Mouse (Mus musculus): ENCODE data around the gene Iqsec1. TPM values are rescaled to one million over a fixed set of nuclear protein-coding genes. Genes with fewer than 3 reads are reported as not detected.

Iqsec1 gene
- total and polyA plus RNA-seq, 3 experiments, result 17.0 to 90.4 (median 83.5) TPM

DNA sequence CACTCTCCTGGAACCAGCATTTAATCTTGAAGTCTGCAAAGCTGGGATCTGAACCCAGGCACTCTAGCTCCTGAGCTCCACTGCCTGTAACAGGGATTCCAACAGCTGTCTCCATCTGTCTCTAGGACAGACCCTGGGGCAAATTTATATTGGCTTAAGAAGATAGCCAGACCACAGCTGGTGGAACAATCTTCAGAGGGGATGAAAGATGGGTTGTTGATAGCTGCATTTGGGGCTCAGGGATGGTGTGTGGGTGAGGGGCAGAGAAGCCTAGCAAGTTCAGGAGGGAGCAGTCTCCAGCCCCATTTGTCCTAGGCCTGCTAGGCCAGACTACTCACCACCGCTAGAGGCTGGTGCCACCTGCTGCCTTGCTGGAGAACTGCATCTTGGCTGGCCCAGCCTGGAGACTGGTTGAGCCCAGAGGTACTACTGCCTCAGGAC lies 260.0 kb downstream of the Iqsec1 start:
- Histone ChIP-seq H3K79me2 (replicated peaks; ENCODE audit: control insufficient read depth, extremely low read depth, insufficient read depth, poor library complexity, severe bottlenecking) (peaks cover 60% of the 10 kb centered on the region), H3K36me3 (replicated peaks in 1 of 2; ENCODE audit: control insufficient read depth in 1 of 2, insufficient read depth in 1 of 2, low read length in 1 of 2) (peaks cover 23 to 97% of the 10 kb centered on the region in 2 experiments), H3K27ac (ENCODE audit: insufficient read depth, low read depth) (no peak overlapping the region), H3K27me3 (replicated peaks) (no peaks in the 10 kb centered on the region), H3K9ac (ENCODE audit: insufficient read depth, low read depth) (no peak overlapping the region), H3K9me3 (replicated peaks; ENCODE audit: low read length) (no peaks in the 10 kb centered on the region), H3K4me1 (ENCODE audit: control insufficient read depth in 1 of 2, insufficient read depth in 2 of 2) (peaks cover 8 to 96% of the 10 kb centered on the region in 2 experiments), H3K4me3 (replicated peaks in 1 of 3; ENCODE audit: low read depth in 2 of 3, low read length in 2 of 3, poor library complexity in 1 of 3) (no peak overlapping the region), H3K4me2 (ENCODE audit: insufficient read depth, low read depth, poor library complexity, severe bottlenecking) (no peak overlapping the region)
- in situ Hi-C loops (cut with MboI; ENCODE audit: low pct_ligation_motif_present, low pct_unique_long_range_greater_than_20kb, low sequenced_read_pairs), result loop anchor here (10.0 kb wide), 1 partner anchor 64 kb away; no protein-coding TSS in a partner anchor
- dilution Hi-C loops (cut with MboI; ENCODE audit: extremely low pct_ligation_motif_present, extremely low pct_unique_long_range_greater_than_20kb, low sequenced_read_pairs), result no loop called here
- DNase-seq (ENCODE audit: extremely low read depth), result peak; percentile 61
- peak; percentile 71 for TF ChIP-seq SMC3 (IDR thresholded peaks at IDR 0.05; ENCODE audit: low read depth, low read length)
- no peak for TF ChIP-seq MYC (IDR thresholded peaks at IDR 0.05; ENCODE audit: low read depth, low read length)
- TF ChIP-seq ZMIZ1 (IDR thresholded peaks at IDR 0.05; ENCODE audit: low read depth, low read length), result 0 out of 2 replicates have a peak, but pooled peaks have one; percentile 9
- TF ChIP-seq RAD21 (IDR thresholded peaks at IDR 0.05; ENCODE audit: low read depth, low read length), result peak; percentile 77
- TF ChIP-seq POLR2A (IDR thresholded peaks at IDR 0.05; ENCODE audit: low read depth, low read length), result peak; percentile 21; the same call in 1 of the 2 replicates
- TF ChIP-seq NELFE (IDR thresholded peaks at IDR 0.05; ENCODE audit: low read depth, low read length), result 0 out of 2 replicates have a peak, but pooled peaks have one; percentile 25
- no peak for TF ChIP-seq MXI1 (IDR thresholded peaks at IDR 0.05; ENCODE audit: low read depth, low read length)
- 0 out of 2 replicates have a peak, but pooled peaks have one; percentile 18 for TF ChIP-seq SIN3A (IDR thresholded peaks at IDR 0.05; ENCODE audit: low read length)
- peak; percentile 87 to 88 for TF ChIP-seq CTCF (conservative IDR thresholded peaks at IDR 0.05 in 1 of 2, IDR thresholded peaks at IDR 0.05 in 1 of 2; ENCODE audit: low read depth in 2 of 2, low read length in 2 of 2)
- no peak for TF ChIP-seq CHD1 (IDR thresholded peaks at IDR 0.05; ENCODE audit: low read depth, low read length)

DNA sequence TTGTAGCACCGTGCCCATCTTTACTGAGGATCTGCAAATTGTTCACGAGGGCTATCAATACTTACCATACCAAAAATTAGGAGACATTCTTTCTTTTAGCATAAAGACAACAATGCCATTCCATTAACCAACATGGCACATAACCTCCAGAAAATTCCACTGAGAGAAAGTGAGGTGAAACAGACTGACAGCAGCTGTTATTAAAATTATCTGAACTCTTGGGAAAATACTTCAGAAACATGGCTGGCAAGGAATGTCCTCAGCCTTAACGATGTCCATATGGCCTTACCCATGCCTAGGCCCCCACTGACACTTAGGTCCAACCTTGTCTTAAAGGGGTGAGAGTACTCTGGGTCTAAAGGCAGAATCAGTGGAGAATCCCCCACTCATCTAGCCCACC lies 260.7 kb downstream of the Iqsec1 start:
- Histone ChIP-seq H3K4me2 (ENCODE audit: insufficient read depth, low read depth, poor library complexity, severe bottlenecking) (no peak overlapping the region), H3K9ac (ENCODE audit: insufficient read depth, low read depth) (no peak overlapping the region), H3K27me3 (replicated peaks) (no peaks in the 10 kb centered on the region), H3K36me3 (replicated peaks in 1 of 2; ENCODE audit: control insufficient read depth in 1 of 2, insufficient read depth in 1 of 2, low read length in 1 of 2) (peaks cover 27 to 98% of the 10 kb centered on the region in 2 experiments), H3K4me1 (ENCODE audit: control insufficient read depth in 1 of 2, insufficient read depth in 2 of 2) (peaks cover 8 to 96% of the 10 kb centered on the region in 2 experiments), H3K79me2 (replicated peaks; ENCODE audit: control insufficient read depth, extremely low read depth, insufficient read depth, poor library complexity, severe bottlenecking) (peaks cover 54% of the 10 kb centered on the region), H3K27ac (ENCODE audit: insufficient read depth, low read depth) (no peak overlapping the region), H3K4me3 (replicated peaks in 1 of 3; ENCODE audit: low read depth in 2 of 3, low read length in 2 of 3, poor library complexity in 1 of 3) (no peak overlapping the region), H3K9me3 (replicated peaks; ENCODE audit: low read length) (no peaks in the 10 kb centered on the region)
- TF ChIP-seq RCOR1 (conservative IDR thresholded peaks at IDR 0.05; ENCODE audit: low read depth, low read length) (no peak), USF2 (conservative IDR thresholded peaks at IDR 0.05; ENCODE audit: low read depth, low read length) (no peak), MXI1 (IDR thresholded peaks at IDR 0.05; ENCODE audit: low read depth, low read length) (no peak), TBP (conservative IDR thresholded peaks at IDR 0.05; ENCODE audit: low read depth, low read length) (no peak), ZMIZ1 (IDR thresholded peaks at IDR 0.05; ENCODE audit: low read depth, low read length) (no peak), SIN3A (IDR thresholded peaks at IDR 0.05; ENCODE audit: low read length) (no peak), E2F4 (IDR thresholded peaks at IDR 0.05; ENCODE audit: insufficient replicate concordance, low read depth, low read length) (no peak), SMC3 (IDR thresholded peaks at IDR 0.05; ENCODE audit: low read depth, low read length) (no peak), ZC3H11A (IDR thresholded peaks at IDR 0.05; ENCODE audit: low read depth, low read length) (no peak), NELFE (IDR thresholded peaks at IDR 0.05; ENCODE audit: low read depth, low read length) (no peak), POLR2AphosphoS2 (IDR thresholded peaks at IDR 0.05; ENCODE audit: low read depth, low read length) (no peak)
- no peak for DNase-seq (ENCODE audit: extremely low read depth)
- in situ Hi-C loops (cut with MboI; ENCODE audit: low pct_ligation_motif_present, low pct_unique_long_range_greater_than_20kb, low sequenced_read_pairs) (loop anchor here (10.0 kb wide), 1 partner anchor 63 kb away; no protein-coding TSS in a partner anchor), dilution Hi-C loops (cut with MboI; ENCODE audit: extremely low pct_ligation_motif_present, extremely low pct_unique_long_range_greater_than_20kb, low sequenced_read_pairs) (no loop called here)
